In the genomic region with DNA sequence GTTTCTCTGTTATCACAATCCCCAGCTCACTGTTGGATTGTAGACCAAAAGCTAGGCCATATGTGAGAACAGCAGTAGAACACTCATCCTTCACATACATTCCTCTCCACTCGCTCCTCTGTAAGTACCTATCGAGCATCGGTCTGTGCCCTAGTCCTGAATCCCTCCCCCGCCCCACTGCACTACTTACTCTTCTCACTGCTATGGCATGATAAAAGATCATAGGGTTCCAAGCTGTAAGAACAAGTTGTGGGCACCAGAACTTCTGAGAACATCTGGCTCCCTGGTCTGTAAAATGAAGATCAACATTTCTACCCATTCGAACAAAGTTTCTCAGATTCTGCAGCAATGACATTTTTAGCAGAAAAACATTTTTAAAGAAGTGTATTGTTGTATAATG, we compare ENCODE assay signal across 14 mouse cellular contexts. TPM values are rescaled to one million over a fixed set of nuclear protein-coding genes. Genes with fewer than 3 reads are reported as not detected.
DNase-seq lines count a peak whose midpoint lies in the region; ATAC-seq lines count a peak whose summit lies in the region.
"Had no signal": no experiment of that assay in that cellular context is flagged by ENCODE, and none has a peak within 500 bp of the region (broad histone marks: within the 10 kb centered on the region; RNA-seq: fewer than 3 reads in every experiment).

Fcgr2b (minus strand) TSS at position 101 of the 400 bp plus-strand sequence.

- H3K4me1 ChIP-seq in liver, embryonic 15.5 days (replicated peaks), result no peaks in the 10 kb centered on the region
- H3K4me1 ChIP-seq in liver, embryonic 12.5 days, result no peaks in the 10 kb centered on the region
- H3K4me1 ChIP-seq: heart, embryonic 12.5 days; hindbrain, embryonic 12.5 days; midbrain, embryonic 13.5 days; neural tube, embryonic 12.5 days had no signal

- 62% methylated on average over 5 of the region's 5 CpGs for WGBS in liver, embryonic 15.5 days (ENCODE audit: insufficient replicate concordance)
- WGBS in liver, embryonic 12.5 days (ENCODE audit: insufficient replicate concordance), result 67% methylated on average over 5 of the region's 5 CpGs

- no peak within 1 kb of the TSS for H3K9ac ChIP-seq in liver, embryonic 15.5 days
- H3K9ac ChIP-seq in liver, embryonic 12.5 days, result no peak within 1 kb of the TSS
- H3K9ac ChIP-seq: heart, embryonic 12.5 days; hindbrain, embryonic 12.5 days; midbrain, embryonic 13.5 days; neural tube, embryonic 12.5 days had no signal

- H3K27ac ChIP-seq in liver, embryonic 15.5 days (replicated peaks), result no peak within 1 kb of the TSS
- no peak within 1 kb of the TSS for H3K27ac ChIP-seq in liver, embryonic 12.5 days
- H3K27ac ChIP-seq: hindbrain, embryonic 12.5 days; midbrain, embryonic 13.5 days; neural tube, embryonic 12.5 days had no signal

- H3K36me3 ChIP-seq in liver, embryonic 15.5 days (replicated peaks), result no peaks in the 10 kb centered on the region
- H3K36me3 ChIP-seq in liver, embryonic 12.5 days, result no peaks in the 10 kb centered on the region
- H3K36me3 ChIP-seq: heart, embryonic 12.5 days; hindbrain, embryonic 12.5 days; midbrain, embryonic 13.5 days; neural tube, embryonic 12.5 days had no signal

- H3K9me3 ChIP-seq in liver, embryonic 15.5 days (replicated peaks), result no peaks in the 10 kb centered on the region
- no peaks in the 10 kb centered on the region for H3K9me3 ChIP-seq in liver, embryonic 12.5 days (replicated peaks)
- H3K9me3 ChIP-seq: heart, embryonic 12.5 days; hindbrain, embryonic 12.5 days; midbrain, embryonic 13.5 days; neural tube, embryonic 12.5 days had no signal

- ATAC-seq in liver, embryonic 15.5 days (ENCODE audit: insufficient read depth), result no peak
- ATAC-seq in liver, embryonic 12.5 days, result no peak
- no peak for ATAC-seq in common myeloid progenitor, adult 5-6 weeks (replicated peaks; ENCODE audit: low read depth, poor library complexity, severe bottlenecking)
- ATAC-seq in megakaryocyte progenitor cell, adult 5-6 weeks (replicated peaks; ENCODE audit: poor library complexity), result no peak
- ATAC-seq: intestine, embryonic 16.5 days; midbrain, embryonic 13.5 days had no signal

- H3K4me3 ChIP-seq in liver, embryonic 15.5 days (replicated peaks), result peak within 1 kb of the TSS; percentile 26
- H3K4me3 ChIP-seq in liver, embryonic 12.5 days, result no peak within 1 kb of the TSS
- H3K4me3 ChIP-seq: heart, embryonic 12.5 days; hindbrain, embryonic 12.5 days; midbrain, embryonic 13.5 days; neural tube, embryonic 12.5 days had no signal

- DNase-seq in adrenal gland, postnatal 10 days, result no peak
- DNase-seq in adrenal gland, postnatal 36 days, result no peak
- DNase-seq in right cerebral cortex, postnatal 4 days, result no peak
- no peak for DNase-seq in left cerebral cortex, adult 11 months (ENCODE audit: low spot score)
- DNase-seq: left cerebral cortex, postnatal 4 days had no signal

- peaks cover 2% of the 10 kb centered on the region; the same call in 1 of the 2 replicates for H3K27me3 ChIP-seq in liver, embryonic 15.5 days
- 0 out of 2 replicates have a peak, but pooled peaks cover 3% of the 10 kb centered on the region for H3K27me3 ChIP-seq in liver, embryonic 12.5 days (replicated peaks)
- H3K27me3 ChIP-seq: hindbrain, embryonic 12.5 days; midbrain, embryonic 13.5 days; neural tube, embryonic 12.5 days had no signal

- no peak within 1 kb of the TSS for H3K4me2 ChIP-seq in liver, embryonic 15.5 days
- no peak within 1 kb of the TSS for H3K4me2 ChIP-seq in liver, embryonic 12.5 days
- H3K4me2 ChIP-seq: heart, embryonic 12.5 days; hindbrain, embryonic 12.5 days; midbrain, embryonic 13.5 days; neural tube, embryonic 12.5 days had no signal

RNA-seq across cellular contexts. Expression of gene Fcgr2b, which starts in this region (rescaled TPM):
- total RNA-seq in adrenal gland, postnatal 10 days (2021), result 10 to 100 TPM; 12.4 to 22.3 TPM
- 1 to 10 TPM; 3.3 to 8.5 TPM for total RNA-seq in adrenal gland, postnatal 36 days (2021)
- 4.8 and 5.7 TPM in 2 replicates for polyA plus RNA-seq in liver, embryonic 15.5 days (2015; fragmentation: Nextera tagmentation; extraction: Ambion mirVana)
- polyA plus RNA-seq in liver, embryonic 12.5 days (2016; fragmentation: Nextera tagmentation; extraction: Ambion mirVana), result 1.7 and 1.9 TPM in 2 replicates
- total RNA-seq in common myeloid progenitor, adult 5-6 weeks (2017), result 27.5 and 30.1 TPM in 2 replicates
- total RNA-seq in megakaryocyte progenitor cell, adult 5-6 weeks (2015), result 142 and 144 TPM in 2 replicates
- total RNA-seq in megakaryocyte progenitor cell, adult 5-6 weeks (2017), result 99.9 and 118 TPM in 2 replicates
